Mouse (Mus musculus): ENCODE measurements around the gene Ceacam18.

DNA sequence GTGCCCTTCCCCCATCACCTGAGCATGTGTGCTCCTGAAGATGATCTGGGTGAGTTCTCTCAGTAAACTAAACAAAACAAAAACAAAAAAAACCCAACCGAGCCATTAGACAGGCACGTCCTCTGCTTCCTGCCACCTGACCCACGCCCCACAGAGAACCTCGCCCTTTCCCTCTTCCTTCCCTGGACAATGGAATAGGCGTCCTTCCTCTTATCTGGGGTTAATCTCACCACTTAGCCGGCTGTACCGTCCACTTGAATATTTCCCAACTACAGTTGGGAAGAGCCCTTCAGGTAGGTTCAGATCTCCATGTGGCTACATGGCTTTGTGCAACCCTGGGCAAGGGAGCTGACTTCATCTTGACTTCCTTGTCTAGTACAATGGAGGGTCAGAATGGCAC is 50.6 kb downstream of the Ceacam18 start:
- TF ChIP-seq EP300 (IDR thresholded peaks at IDR 0.05; ENCODE audit: low read depth in 1 of 2, low read length in 2 of 2) = no peak
- TF ChIP-seq MAX (IDR thresholded peaks at IDR 0.05; ENCODE audit: low read length) = no peak
- no peak for TF ChIP-seq MAFK (IDR thresholded peaks at IDR 0.05; ENCODE audit: borderline replicate concordance, low read depth, low read length)
- TF ChIP-seq POLR2A (IDR thresholded peaks at IDR 0.05; ENCODE audit: control insufficient read depth in 1 of 2, insufficient read depth in 1 of 2, low read depth in 1 of 2, low read length in 2 of 2, poor library complexity in 1 of 2) = no peak
- TF ChIP-seq TAL1 (IDR thresholded peaks at IDR 0.05; ENCODE audit: low read length) = no peak
- no peak for TF ChIP-seq JUND (IDR thresholded peaks at IDR 0.05; ENCODE audit: low read depth, low read length)

All from MEL (cell line).